Mouse (Mus musculus) heart, postnatal 4 days (tissue): ENCODE measurements at regions not wholly inside any gene's neighbourhood (a gene's known extent, or its start where the extent isn't known, plus 50 kb on each side); places are given as distances from the start of the nearest gene placed in this dataset.
"Not testable (repeated sequence)": the region's sequence is repeated elsewhere in the genome, so short reads cannot be mapped to it uniquely, and the experiment has no call there.

Experiments
- DNase-seq: peaks from one replicate; pipeline ENCODE4 v3.0.0; 2021

DNA sequence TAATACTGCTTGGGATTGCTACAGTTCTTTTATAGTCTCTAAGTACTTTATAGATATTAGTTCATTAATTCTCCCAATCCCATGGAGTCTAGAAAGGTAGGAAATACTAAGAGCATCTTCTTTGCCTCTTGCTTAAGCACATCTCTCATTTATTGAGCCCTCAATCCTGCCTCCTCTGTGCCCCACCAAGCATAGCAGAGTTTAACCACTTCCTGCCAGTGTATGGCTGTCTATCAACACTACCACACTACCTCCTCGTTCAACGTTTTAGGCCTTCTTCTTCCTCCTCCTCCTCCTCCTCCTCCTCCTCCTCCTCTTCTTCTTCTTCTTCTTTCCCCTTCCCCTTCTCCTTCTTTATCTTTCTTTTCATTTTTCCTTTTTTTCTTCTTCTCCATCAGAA is 839.1 kb downstream of the Ets1 start:
- DNase-seq = no peak

- DNase-seq = no peak
Measured at GRCm38 (mm10) chr9:33482845-33483540, 847.0 kb downstream of the Ets1 start.

GRCm38 (mm10) chr9:33483541-33483846 is 847.5 kb downstream of the Ets1 start:
- no peak for DNase-seq

- DNase-seq = no peak
Measured at GRCm38 (mm10) chr9:33533101-33533810, 897.2 kb downstream of the Ets1 start.

GRCm38 (mm10) chr9:33543301-33543700 is 907.3 kb downstream of the Ets1 start:
- no peak for DNase-seq

DNA sequence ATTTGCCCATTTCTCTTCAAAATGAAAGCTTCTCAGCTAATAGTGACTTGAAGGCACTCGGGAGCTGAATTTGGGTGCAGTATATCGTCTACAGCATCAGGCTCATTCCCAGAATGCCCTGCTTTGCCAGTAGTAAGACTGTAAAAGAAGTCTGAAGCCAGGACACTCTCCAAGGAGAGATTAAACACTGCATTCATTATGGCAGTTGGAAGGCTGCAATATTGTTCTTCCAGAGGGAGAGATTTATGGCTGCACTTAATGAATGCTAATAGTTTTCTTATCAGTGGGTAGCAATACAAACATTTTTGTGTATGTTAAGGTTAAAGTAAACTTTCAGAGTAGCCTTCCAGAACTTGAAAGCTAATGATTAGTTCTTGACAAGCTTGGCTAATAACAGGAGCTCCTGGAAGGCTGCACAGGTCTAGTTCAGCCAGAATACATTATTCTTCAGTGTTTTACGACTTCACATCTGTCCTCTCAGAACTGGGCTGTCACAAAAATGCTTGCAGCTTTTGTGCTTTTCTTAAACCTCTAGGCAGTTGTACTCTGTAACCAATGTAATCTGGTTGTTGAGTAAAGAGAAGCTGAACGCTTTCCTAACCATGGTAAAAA is 910.2 kb downstream of the Ets1 start:
- DNase-seq = no peak

GRCm38 (mm10) chr9:33549395-33549794 is 913.4 kb downstream of the Ets1 start:
- DNase-seq = peak; percentile 30

- no peak for DNase-seq
Measured at GRCm38 (mm10) chr9:33571990-33572389, 913.7 kb upstream of the Kirrel3 start.

DNA sequence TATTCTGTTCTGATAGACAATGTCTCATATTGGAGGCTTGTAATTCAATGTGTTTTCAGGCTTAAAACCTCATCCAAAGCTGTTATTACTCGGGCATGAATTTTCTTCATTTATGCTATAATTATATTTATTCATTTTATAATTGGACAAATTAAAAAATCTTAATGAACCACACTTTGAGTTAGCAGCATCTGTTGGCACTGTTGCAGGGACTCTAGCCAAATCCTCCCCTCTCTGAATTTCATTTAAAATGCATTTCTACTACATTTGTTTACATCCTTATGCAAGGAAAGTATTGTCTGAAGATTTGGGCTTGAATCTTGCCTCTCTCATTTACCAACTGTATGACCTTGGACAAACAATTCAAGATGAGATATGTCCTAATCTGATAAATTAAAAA is 874.2 kb upstream of the Kirrel3 start:
- no peak for DNase-seq

DNA sequence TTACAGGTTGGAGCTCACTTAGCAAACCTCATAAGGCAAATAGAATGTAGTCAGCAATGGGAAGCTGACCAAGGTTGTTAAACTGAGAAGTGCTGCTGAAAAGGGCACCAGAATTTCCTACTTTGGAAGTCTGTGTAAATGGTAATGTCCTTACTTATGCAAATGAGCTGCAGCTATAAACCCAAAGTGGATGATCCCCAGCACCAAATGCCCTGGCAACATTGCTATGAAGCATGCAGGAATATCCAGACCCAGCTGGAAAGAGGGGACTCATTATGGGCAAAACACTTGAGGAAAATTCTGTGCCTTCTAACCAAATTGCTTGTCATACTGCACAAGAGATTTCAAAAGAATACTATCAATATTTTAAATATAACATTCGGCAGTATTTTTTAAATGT is 861.3 kb upstream of the Kirrel3 start:
- no peak for DNase-seq

GRCm38 (mm10) chr9:33629731-33630473 is 855.8 kb upstream of the Kirrel3 start:
- no peak for DNase-seq

- no peak for DNase-seq
Measured at GRCm38 (mm10) chr9:33662978-33663377, 822.7 kb upstream of the Kirrel3 start.

GRCm38 (mm10) chr9:33681129-33681528 is 804.6 kb upstream of the Kirrel3 start:
- peak; percentile 4 for DNase-seq

- no peak for DNase-seq
Measured at GRCm38 (mm10) chr9:33691731-33692130, 794.0 kb upstream of the Kirrel3 start.

GRCm38 (mm10) chr9:33717614-33718013 is 768.1 kb upstream of the Kirrel3 start:
- DNase-seq = no peak

DNA sequence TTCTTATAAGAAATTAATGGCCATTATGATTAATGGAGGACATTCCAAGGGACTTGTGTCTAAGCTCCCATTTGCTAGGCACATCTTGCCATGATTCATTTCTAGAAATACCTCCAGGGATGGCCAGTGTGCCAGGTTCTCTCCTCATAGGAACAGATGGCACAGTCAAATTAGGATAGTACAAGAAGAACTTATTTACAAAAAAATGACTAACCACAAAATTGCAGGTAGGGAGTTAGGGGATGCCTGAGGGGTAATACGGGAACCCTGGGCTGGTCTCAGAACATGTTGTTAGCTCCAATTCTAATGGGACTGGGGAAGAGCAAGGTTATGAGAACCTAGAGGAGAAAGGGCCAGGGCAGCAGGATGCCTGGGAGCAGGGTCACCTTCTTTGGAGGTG is 760.9 kb upstream of the Kirrel3 start:
- no peak for DNase-seq

- not testable (repeated sequence) for DNase-seq
Measured at GRCm38 (mm10) chr9:33728058-33728457, 757.6 kb upstream of the Kirrel3 start.

DNA sequence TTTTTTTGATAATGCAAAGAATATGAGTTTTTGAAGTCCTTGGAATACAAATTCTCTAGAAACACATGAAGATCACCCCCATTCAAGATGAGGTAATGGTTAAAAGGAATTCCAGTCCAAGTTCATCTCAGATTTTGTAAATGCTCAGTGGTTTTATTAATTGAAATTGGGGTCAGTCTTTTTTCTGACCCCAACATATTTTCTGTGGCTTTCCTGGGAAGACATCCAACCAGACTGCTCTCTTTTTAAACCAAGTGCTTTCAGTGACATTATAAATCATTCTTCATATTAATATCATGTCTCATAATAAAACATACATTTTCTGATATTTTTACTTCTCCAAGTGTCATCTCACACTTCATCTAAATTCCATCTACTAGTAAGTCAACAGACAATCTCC is 725.0 kb upstream of the Kirrel3 start:
- DNase-seq = no peak

DNA sequence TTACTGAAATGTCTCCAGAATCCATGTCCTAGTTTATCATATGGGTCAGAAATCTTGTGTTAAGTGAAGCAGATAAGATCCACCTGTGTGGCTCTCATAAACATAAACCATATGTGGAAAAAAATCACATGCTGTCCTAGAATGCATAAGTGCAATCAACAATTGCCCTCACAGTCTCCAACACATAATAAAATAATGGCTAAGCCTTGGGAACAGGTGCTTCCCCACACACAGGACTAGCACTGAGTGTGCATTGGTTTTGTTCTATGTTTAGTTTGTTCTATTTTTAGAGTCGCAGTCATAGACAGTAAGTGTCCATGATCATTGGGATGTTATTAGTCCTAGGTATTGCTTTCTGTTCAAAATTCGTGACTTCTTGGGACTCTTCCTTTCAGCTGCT is 719.5 kb upstream of the Kirrel3 start:
- DNase-seq = no peak

DNA sequence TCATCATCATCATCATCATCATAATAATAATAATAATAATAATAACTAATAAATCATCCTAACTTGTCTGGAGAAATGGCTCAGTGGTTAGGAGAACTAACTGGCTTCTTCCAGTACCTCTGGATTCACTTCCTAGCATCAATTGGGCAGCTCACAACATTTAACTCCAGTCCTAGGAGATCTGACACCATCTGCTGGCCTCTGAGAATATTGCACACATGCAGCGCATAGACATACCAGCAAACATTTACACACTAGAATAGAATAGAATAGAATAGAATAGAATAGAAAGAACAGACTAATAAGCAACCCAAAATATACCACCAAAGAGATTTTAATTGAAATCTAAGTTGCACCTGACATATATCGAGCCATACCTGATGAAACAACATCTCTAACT is 715.9 kb upstream of the Kirrel3 start:
- no peak for DNase-seq

GRCm38 (mm10) chr9:33774178-33774577 is 711.5 kb upstream of the Kirrel3 start:
- no peak for DNase-seq

DNA sequence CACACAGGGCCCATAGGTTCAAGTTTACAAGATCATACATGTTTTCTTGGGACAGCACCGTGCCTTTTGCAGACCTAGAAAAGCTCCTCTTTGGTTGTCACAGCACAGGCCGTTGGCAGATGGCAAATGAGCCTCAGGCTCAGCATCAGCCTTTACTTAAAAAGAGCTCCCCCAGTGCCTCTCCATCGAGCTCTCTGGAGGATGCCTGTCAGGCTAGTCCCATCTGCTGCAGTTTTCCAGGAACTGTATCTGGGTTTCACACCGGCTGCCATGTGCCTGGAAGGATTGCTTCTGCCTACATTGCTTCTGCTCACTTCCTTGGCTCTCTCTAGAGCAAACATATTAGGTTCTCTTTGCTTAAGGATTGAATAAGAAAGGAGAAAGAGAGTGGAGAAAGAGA is 695.1 kb upstream of the Kirrel3 start:
- DNase-seq = no peak

GRCm38 (mm10) chr9:33800250-33800649 is 685.4 kb upstream of the Kirrel3 start:
- no peak for DNase-seq
